Mouse (Mus musculus) splenic B cell, adult 2 months (primary cell): ENCODE measurements around the gene Atp5b.
A peak's percentile ranks its signal among the peaks of the same experiment; 100 is the strongest.
"Not testable (repeated sequence)": the region's sequence is repeated elsewhere in the genome, so short reads cannot be mapped to it uniquely, and the experiment has no call there.

ENCODE experiments used
- DNase-seq: peaks from one replicate; pipeline ENCODE4 v3.0.0-alpha.2; 2011; ENCODE audit warnings: low read depth, low spot score
- H3K27me3 ChIP-seq: 2 replicates; pipeline ENCODE4 v1.6.1; 2012; ENCODE audit warnings: mild to moderate bottlenecking, low read length, moderate library complexity, mixed read lengths; ENCODE audit not compliant: control insufficient read depth, poor library complexity, insufficient read depth, severe bottlenecking
- H3K36me3 ChIP-seq: 2 replicates; pipeline ENCODE4 v1.6.1; 2012; ENCODE audit warnings: mild to moderate bottlenecking, low read length, moderate library complexity, mixed read lengths; ENCODE audit not compliant: control insufficient read depth, poor library complexity, insufficient read depth, severe bottlenecking

The Atp5b gene

DNA sequence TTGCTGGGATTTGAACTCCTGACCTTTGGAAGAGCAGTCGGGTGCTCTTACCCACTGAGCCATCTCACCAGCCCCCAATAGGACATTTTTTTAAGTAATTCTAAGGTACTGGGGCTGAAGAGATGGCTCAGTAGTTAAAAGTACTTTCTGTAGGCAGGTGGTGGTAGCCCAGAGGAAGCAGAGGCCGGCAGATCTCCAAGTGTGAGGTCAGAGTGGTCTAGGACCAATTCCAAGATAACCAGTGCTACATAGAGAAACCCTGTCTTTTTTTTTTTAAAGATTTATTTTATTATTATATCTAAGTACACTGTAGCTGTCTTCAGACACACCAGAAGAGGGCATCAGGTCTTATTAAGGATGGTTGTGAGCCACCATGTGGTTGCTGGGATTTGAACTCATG lies 4.1 kb downstream of the Atp5b start:
- not testable (repeated sequence) for H3K27me3 ChIP-seq, DNase-seq
- peaks cover 18% of the 10 kb centered on the region for H3K36me3 ChIP-seq

DNA sequence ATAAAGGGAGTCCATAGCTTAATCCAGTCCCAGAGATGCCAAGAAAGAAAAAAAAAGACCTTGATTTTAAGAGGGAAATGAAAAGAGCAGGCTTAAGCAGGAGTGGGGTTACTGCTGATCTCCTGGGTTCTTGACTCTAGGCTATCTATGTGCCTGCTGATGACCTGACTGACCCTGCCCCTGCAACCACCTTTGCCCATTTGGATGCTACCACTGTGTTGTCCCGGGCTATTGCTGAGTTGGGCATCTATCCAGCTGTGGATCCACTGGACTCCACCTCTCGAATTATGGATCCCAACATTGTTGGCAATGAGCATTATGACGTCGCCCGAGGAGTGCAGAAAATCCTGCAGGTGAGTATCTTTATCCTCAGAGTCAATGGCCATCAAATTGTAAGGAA lies 5.1 kb downstream of the Atp5b start:
- Histone ChIP-seq H3K27me3 (no peaks in the 10 kb centered on the region), H3K36me3 (peaks cover 18% of the 10 kb centered on the region)
- DNase-seq = no peak

DNA sequence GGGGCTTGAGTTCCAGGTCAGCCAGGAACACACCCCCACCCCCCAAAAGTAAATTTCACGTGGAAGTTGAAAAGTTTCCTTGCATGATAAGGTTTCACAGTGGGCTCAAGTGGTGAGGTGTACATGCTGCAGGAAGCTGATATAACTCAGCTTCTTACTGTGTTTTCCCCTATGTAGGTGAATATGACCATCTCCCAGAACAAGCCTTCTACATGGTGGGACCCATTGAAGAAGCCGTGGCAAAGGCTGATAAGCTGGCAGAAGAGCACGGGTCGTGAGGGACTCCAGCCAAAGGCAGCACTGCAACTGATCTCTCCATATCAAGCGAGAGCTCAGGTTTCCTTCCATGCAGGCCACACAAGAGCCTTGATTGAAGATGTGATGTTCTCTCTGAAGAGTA lies 6.8 kb downstream of the Atp5b start:
- Histone ChIP-seq H3K27me3 (no peaks in the 10 kb centered on the region), H3K36me3 (peaks cover 18% of the 10 kb centered on the region)
- DNase-seq = no peak

DNA sequence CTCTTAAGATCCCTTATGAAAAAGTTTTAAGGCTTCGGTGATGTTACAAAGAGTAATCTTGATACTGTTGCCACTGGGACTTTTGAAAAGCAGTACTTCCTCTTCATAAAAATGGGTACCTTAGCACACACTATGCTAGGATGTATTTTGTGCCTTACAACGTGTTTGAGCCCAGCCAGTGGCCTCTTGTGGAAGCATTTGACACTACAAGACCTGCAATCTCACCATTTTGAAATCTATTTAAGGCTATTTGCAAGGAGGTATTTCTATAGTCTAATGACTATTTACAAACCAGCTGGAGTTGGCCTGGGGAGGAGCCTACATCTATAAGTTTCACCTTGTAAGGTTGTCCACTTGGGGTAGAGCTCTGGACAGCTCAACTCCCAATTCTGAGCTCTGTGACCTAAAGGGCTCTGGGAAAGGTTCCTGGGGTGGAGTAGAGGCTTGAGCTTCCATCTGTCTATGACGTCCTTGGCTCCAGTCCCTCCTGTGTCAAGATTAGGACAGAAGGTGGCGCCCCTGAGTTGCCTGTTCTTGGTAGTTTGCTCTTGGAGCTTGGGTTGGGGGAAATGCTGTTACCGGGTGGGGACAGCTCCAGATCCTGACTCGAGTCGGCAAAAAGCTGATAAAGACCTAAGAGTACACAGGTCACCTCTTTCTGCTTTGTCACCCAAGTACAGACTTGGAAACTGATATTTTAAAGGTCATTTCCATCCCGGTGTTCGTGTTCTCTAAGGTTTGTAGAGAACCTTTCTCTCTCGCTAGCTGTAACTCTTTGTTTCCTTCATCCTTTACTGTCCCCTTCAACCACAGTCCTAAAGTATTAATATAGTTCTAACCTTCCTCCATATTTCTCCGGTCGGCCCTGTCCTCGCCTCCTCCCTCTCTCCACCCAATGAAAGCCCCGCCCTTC lies 7.8 kb downstream of the Atp5b start:
- peaks cover 12% of the 10 kb centered on the region for H3K36me3 ChIP-seq
- peak; percentile 91 for DNase-seq
- no peaks in the 10 kb centered on the region for H3K27me3 ChIP-seq

DNA sequence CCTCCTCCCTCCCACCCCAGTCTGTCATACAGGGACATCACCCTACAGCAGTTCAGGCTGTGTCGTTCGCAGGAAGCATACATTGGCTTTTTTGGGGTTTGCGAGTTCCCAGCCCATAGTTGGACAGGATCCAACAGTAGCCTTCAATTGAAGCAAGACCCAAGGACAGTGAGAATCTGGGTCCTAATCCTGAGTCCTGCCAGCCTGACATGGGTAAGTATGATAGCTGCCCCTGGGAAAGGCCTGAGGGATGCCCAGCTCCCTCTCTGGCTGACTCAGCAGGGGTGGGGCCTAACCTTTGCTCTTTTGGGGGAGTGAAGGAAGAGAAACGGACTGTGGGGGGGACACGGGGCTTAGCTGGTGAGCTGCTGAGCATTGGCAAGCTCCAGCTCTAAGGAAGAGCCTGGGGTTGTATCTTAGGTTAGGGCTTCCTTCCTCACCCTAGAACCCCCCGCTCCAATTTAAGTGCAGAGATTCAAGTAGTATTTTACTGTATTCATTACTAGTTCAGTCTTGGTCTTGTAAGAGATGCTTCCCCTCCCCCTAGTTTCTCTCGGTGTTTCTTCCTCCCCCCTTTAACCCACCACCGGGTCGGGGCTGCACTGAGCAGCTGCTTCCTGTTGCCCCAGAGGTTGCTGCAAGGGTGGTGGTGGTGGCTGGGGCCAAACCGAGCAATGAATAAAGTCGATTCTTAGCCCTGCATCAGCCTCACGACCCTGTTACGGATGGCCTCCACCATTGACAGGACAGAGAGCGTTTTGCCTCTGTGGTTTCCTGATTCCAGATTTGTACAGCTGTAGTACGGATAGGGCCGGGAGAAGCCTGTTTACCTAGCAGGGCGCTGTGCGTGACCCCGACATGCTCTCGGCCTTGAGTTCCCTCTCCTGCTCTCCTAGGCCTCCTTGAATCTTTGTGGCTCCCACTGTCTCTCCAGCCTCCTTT lies 8.8 kb downstream of the Atp5b start, which contains the start of gene Baz2a:
TSS of gene Baz2a (plus strand) at position 14 of the 942 bp plus-strand sequence.
- no peaks in the 10 kb centered on the region for H3K27me3 ChIP-seq
- DNase-seq = peak; percentile 85
- peaks cover 6% of the 10 kb centered on the region for H3K36me3 ChIP-seq

DNA sequence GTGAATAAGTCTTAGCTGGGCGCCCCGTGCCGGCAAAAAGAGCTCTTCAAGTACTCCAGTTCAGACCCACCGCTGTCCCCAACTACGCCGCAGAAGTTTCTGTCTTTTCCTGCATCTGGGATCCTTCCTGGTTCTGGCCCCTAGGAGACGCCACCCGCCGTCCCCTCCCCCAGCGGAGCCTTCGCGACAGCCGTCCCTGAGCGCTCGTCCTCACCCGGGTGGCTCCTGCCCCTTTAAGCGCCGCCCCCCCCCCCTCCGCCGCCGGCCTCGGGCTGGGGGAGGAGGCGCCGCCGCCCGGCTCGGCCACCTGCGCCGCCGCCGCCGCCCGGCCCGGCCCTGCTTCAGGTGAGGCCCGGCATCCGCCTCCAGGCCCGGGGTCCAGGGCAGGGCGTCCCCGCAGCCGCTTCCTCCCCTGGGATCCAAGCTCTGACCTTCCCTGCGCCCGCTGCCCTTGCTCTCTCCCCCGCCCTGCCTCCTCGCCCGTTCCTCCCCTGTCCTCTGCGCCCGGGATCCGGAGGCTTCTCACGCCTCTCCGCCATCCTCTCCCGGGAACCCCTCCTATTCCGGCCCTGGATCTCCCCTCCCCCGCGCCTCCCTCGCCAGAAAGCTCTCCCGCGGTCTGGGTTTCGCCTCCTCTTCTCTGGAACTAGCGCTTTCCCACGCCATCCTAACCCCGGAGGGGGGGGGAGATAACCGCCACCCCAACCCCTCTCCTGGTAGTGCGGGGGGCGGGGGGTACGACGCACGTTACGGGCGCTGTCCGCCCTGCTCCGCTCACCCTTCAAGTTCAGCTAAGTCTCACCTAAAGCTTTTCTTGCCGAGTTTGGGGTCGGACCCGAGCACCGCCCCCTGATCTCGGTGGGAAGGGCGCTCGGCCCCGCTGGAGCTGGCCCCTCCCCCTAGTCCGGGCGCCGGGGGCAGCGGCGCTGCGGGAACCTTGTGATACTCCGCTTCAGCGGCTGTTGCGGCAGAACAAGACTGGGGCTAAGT lies 9.7 kb downstream of the Atp5b start:
- H3K36me3 ChIP-seq = peaks cover 3% of the 10 kb centered on the region
- peak; percentile 91 for DNase-seq
- H3K27me3 ChIP-seq = no peaks in the 10 kb centered on the region

DNA sequence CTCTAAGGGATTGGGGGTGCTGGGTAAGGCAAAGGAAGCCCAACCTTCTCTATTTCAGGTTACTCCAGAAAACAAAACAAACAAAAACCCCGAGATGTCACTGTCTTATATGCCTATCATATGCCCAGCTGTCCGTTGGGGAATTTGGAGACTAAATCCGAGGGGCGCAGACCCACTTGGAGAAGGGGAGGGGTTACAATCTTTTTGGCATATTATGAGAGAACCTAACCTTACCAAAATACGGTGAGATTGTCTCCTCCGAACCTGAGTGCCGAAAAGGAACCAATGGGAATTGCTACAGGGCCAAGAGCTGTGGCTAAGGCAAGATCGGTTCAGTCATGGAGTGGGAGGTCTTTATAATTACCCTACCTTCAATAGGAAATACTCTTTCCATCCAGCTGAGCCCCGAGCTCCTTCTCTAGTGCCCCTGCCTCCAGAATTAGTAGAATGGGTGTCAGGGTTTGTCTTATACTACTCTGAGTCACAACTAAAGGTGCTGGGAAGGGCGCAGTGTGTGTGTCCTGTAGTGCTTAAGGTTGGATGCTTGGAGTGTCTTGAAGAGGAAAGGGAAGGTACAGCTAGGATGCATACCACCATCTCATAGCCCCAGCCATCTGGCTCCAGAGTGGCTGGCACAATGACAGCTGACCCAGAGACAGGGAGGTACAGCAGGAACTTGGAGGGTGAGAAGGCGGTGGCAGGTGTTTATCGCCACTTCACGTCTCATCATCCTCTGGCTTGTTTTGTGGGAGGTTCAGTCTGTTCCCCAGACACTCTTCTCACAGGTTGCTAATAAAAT lies 10.6 kb downstream of the Atp5b start:
- peak; percentile 54 for DNase-seq
- Histone ChIP-seq H3K27me3 (no peaks in the 10 kb centered on the region), H3K36me3 (peaks cover 3% of the 10 kb centered on the region)

DNA sequence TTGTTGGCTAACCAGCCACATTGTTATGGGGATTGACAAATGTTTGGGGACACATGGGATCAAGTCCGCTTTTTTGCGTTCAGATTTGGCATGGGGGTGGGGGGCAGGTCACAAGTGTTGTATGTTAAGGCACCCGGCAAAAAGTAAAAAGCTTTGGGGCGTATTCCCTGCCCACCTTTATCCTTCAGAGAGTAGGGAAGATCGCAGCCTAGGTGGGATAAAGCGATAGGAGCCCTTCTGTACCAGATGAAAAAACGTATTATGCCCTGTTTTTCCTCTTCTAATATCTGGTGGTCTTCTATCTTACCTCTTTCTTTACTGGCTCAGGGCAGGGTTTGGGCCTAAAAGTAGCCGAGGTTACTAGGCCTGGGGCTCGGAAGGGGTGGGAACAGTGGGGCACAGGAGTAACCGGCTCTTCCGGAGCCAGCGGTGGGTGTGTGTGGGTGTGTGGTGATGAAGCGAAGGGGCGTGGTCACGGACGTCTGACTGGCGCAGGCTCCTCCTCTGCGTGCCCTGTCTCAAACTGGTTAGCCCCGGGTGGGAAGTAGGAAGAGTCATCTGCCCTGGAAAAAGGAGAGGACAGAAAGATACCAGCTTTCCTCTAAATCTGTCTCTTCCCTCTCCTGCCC lies 11.4 kb downstream of the Atp5b start:
- peak; percentile 93 for DNase-seq
- no peaks in the 10 kb centered on the region; the same call in 1 of the 2 replicates for H3K36me3 ChIP-seq

DNA sequence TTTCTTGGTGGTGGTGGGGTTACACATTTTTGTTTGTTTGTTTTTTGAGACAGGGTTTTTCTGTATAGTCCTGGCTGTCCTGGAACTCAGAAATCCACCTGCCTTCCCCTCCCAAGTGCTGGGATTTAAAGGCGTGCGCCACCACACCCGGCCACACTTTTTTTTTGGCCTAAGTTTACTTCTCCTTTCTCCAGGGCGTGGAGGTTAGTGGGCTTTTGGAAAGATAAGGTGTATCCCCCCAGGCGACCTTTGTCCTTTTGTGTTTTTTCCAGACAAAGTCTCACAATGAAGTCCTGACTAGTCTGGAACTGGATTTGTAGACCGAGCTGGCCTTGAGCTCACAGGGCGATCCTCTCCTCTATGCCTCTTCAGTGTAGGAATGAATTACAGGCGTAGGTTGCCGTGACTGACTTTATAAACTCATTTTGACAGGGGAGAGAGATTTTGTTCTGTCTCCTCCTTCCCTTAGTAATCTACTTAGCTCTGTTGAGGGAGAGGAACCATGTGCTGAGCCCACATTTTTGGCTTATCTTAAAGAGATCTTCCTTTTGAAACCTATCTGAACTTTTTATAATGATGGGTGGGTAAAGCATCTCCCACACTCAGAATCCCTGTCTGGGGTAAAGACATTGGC lies 12.0 kb downstream of the Atp5b start:
- DNase-seq = peak; percentile 15
- no peaks in the 10 kb centered on the region for H3K36me3 ChIP-seq
- H3K27me3 ChIP-seq = no peaks in the 10 kb centered on the region

More for the DNA sequence above, 11.4 kb downstream of the Atp5b start:
- no peaks in the 10 kb centered on the region for H3K27me3 ChIP-seq

DNA sequence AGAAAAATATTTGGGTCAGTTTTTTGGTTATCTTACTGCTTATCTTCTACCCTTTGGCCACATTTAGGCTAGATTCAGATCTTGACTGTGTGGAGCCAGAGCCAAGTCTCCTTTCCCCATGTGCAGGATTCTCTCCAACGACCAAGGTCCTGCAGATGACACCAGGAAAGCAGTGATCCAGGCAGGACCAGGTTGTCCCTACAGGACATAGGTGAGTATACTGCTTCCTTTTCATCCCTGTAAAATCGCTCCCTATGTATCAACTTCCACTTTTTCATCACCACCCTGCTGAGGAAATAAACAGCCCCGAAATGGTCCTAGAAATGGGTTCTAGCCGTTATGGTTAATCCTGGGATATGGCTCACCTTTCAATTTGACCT lies 13.2 kb downstream of the Atp5b start:
- DNase-seq = no peak
- Histone ChIP-seq H3K27me3 (no peaks in the 10 kb centered on the region), H3K36me3 (no peaks in the 10 kb centered on the region)

DNA sequence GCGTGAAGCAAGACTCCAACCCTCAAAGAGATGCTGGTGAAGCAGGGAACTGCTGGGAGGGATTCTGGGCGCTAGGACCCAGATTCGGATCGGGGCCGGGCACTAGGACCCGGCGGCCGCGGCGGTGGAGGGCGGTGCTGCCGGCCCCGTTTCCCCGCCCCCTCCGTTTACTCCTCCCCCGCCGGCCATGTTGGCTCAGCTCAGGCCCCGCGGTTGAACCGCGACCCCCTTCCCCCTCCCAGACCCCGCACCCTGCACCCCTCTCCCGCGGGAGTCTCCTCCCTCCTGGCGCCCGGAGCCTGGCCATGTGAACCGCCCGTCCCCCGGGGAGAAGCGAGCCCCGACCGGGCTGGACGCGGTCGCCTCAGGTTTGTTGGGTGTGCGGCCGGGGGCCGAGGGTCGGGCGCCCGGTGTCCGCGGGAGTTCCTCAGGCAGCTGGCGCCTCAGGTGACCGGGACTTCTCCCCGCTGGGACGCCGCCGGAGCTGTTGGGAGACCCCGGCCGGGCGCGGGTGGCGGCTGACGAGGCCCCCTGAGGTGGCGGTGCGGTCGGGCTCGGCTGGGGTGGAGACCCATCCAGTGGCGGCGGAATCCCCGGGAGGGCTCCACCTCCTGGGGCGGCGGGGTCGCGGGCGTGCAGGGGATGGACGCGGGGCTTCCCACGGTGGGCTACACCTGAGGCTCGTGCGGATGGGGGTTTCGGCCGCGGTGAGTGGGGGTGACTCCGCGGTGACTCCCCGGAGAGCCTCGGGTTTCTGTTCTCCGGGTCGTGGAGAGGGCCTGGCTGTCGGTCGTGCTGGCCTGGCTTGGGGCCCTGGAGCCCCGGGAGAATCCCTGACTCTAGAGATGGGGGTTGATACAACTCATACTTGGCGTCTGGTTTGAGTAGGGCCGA lies 13.9 kb downstream of the Atp5b start:
- Histone ChIP-seq H3K36me3 (no peaks in the 10 kb centered on the region), H3K27me3 (no peaks in the 10 kb centered on the region)
- DNase-seq = peak; percentile 85

DNA sequence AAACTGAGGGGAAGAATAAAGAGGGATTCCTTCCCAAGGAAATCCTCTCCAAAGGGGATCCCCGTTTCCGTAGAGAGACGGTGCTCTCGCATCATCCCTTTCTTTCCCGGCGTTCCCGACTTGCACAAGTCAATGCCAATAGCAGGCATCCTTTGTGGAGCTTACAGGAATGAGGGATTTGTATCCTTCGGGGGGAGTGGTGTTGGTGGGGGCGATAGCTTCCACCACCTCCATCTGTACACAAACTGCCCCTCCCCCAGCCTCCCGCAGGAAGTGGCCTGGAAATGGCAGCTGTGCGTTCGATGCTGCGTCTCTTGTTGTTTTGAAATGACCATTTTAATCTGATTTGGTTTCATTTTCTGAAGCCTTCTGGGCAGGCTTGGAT lies 14.5 kb downstream of the Atp5b start:
- Histone ChIP-seq H3K27me3 (no peaks in the 10 kb centered on the region), H3K36me3 (no peaks in the 10 kb centered on the region; the same call in 1 of the 2 replicates)
- DNase-seq = peak; percentile 53
